Mouse (Mus musculus) neutrophil, adult 83 days (primary cell): Measurements from ENCODE around the gene Olfr1145. TPM values are rescaled to one million over a fixed set of nuclear protein-coding genes. Genes with fewer than 3 reads are reported as not detected.

Experiments
- total RNA-seq, 2 experiments: library from RNA; stranded (reverse); gene quantifications; one replicate each; pipeline ENCODE4 v1.2.4; 2023

Gene Olfr1145
- total RNA-seq, result not detected

DNA sequence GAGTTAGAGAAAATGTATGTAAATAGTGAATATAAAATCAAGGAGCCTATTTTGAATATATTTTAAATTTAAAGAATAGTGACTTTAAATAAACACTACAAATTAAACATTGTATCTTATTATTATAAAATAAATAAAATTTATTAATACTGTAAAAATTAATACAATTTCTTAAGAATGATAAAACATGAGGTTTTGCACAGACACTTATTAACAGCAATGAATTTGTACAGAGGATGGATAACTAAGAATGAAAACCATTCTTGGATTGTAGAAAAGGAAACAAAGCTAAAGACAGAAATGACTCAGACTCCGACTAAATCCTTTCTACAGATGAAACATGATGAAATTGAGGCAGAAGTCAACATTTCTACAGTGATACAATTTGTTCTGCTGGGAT is at the start of gene Olfr1145:
Gene Olfr1145 (plus strand): TSS at position 301 of the 400 bp plus-strand sequence.

GRCm38 (mm10) chr2:87779183-87779582 is 30.4 kb upstream of the Olfr1145 start, which contains the start of gene Olfr152:
Olfr152 (plus strand) TSS chr2:87779483.

DNA sequence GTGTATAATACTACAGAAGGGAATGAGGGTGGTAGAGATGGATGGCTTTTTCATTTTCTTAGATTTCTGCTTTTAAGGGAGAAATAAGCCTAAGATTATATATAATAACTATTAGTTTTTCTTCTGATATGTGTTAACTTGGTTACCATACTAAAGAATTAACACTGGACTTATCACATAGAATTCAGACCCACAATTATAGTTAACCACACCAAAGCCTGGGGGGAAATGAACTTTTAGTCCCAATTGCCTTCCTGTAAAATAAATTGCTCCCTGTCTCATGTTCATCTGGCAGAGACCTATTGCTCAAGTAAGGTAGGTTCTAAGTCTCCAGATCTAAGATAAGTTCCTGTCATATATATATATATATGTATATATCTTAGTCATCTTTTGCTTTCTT is 9.3 kb upstream of the Olfr1145 start, which contains the start of gene Olfr1143:
Gene Olfr1143 (plus strand): TSS at position 301 of the 400 bp plus-strand sequence.

GRCm38 (mm10) chr2:87830233-87830632 is 20.6 kb downstream of the Olfr1145 start, which contains the start of gene Olfr1148:
Olfr1148 (plus strand) TSS chr2:87830533.

GRCm38 (mm10) chr2:87843693-87844092 is 34.1 kb downstream of the Olfr1145 start, which contains the start of gene Olfr1150-ps1:
Olfr1150-ps1 (plus strand) TSS chr2:87843993.

DNA sequence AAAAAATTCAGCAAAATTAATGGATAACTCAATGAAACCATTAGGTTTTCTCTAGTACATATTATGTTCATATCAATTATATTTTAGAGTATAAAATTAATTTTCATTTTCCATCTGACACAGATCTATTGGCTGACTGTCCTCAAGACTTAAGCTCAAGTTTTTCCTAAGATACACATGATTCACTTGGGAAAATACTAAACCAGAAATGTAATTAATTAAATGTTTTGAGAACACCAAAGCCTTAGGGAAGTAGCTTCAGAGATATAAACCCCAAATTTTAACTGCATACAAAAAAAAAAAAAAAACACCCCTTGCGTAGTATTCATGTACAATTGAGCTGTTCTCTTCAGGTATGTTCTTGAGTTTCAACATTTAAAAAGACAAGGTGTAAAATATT is 45.9 kb downstream of the Olfr1145 start, which contains the start of gene Olfr1151:
Gene Olfr1151 (plus strand): TSS at position 301 of the 400 bp plus-strand sequence.

Other genes starting within 250 kb of the Olfr1145 start
- gene Olfr1129, start 235.9 kb upstream of the Olfr1145 start, total RNA-seq, result not detected
- not detected for gene Olfr1130, start 203.6 kb upstream of the Olfr1145 start, total RNA-seq
- gene Olfr1131, start 182.7 kb upstream of the Olfr1145 start, total RNA-seq, result not detected
- gene Olfr1132, start 172.3 kb upstream of the Olfr1145 start, total RNA-seq, result not detected
- gene Olfr1133, start 162.4 kb upstream of the Olfr1145 start, total RNA-seq, result not detected
- gene Olfr1134, start 151.4 kb upstream of the Olfr1145 start, total RNA-seq, result not detected
- gene Olfr1135, start 136.2 kb upstream of the Olfr1145 start, total RNA-seq, result not detected
- gene Olfr1136, start 115.9 kb upstream of the Olfr1145 start, total RNA-seq, result not detected
- not detected for gene Olfr1137, start 96.6 kb upstream of the Olfr1145 start, total RNA-seq
- not detected for gene Olfr1138, start 69.8 kb upstream of the Olfr1145 start, total RNA-seq
- not detected for gene Olfr1140, start 66.1 kb upstream of the Olfr1145 start, total RNA-seq
- gene Olfr1141, start 55.8 kb upstream of the Olfr1145 start, total RNA-seq, result not detected
- not detected for gene Olfr152, start 30.3 kb upstream of the Olfr1145 start, total RNA-seq
- not detected for gene Olfr1143, start 9.2 kb upstream of the Olfr1145 start, total RNA-seq
- not detected for gene Olfr1148, start 20.7 kb downstream of the Olfr1145 start, total RNA-seq
- not detected for gene Olfr1150-ps1, start 34.2 kb downstream of the Olfr1145 start, total RNA-seq
- not detected for gene Olfr1151, start 46.0 kb downstream of the Olfr1145 start, total RNA-seq
- gene Olfr1152, start 56.7 kb downstream of the Olfr1145 start, total RNA-seq, result not detected
- not detected for gene Olfr1153, start 85.1 kb downstream of the Olfr1145 start, total RNA-seq
- gene Olfr1154, start 95.3 kb downstream of the Olfr1145 start, total RNA-seq, result not detected
- gene Olfr1155, start 135.3 kb downstream of the Olfr1145 start, total RNA-seq, result not detected
- gene Olfr1156, start 143.3 kb downstream of the Olfr1145 start, total RNA-seq, result not detected
- gene Olfr1157, start 158.5 kb downstream of the Olfr1145 start, total RNA-seq, result not detected
- gene Olfr74, start 164.8 kb downstream of the Olfr1145 start, total RNA-seq, result not detected
- gene Olfr1158, start 180.3 kb downstream of the Olfr1145 start, total RNA-seq, result not detected
- gene Olfr1160, start 198.4 kb downstream of the Olfr1145 start, total RNA-seq, result not detected
- gene Olfr1161, start 213.0 kb downstream of the Olfr1145 start, total RNA-seq, result not detected
- gene Olfr73, start 227.9 kb downstream of the Olfr1145 start, total RNA-seq, result not detected
- gene Olfr1162, start 241.3 kb downstream of the Olfr1145 start, total RNA-seq, result not detected